Mouse (Mus musculus): Measurements from ENCODE around the gene Lrrc63. TPM values are rescaled to one million over a fixed set of nuclear protein-coding genes. Genes with fewer than 3 reads are reported as not detected.

Lrrc63 gene
- not detected in 2 replicates for polyA plus RNA-seq (2015; fragmentation: Nextera tagmentation; extraction: Ambion mirVana)

DNA sequence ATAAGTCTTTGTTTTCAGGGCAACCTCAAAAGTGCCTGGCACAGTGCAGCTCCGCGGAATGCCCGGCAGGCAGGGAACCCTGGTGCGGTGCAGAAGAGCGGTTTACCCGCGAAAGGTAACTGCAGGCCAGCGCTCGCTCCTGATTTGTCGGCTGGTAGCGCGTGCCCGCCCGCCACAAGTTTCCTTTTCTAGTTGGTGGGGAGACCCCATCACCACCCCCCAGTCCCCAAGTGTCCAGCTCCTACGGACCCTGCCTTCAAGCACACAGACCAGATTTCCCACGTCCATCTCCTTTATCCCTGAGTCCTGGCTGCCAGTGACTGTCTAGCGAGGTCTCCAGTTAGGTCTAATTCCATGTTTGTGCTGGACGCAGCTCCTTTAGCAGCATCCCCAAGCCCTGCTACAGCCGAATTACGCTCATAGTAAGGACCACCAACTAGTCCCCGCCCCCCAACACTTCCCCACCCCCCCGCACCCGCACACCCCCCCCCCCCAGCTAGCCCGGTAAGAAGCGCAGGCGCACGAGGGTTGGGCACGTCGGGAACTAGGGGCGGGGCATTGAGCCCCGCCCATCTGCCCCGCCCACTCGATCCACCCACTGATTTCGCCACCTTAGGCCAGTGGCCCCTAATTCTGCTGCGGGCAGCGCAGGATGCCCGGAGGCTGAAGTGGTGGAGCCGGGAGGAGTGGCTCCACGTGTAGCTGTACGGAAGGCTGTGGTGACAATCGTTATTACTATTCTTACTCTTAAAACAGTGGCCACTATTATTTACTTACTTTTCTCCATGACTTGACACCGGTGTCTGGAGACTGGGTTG is at the start of gene Lrrc63, which contains the start of gene Lcp1:
Gene Lrrc63 (minus strand): TSS at position 381 of the 818 bp plus-strand sequence.
Gene Lcp1 (plus strand): TSS at position 601 of the 818 bp plus-strand sequence.
- Histone ChIP-seq H3K27ac (peak within 1 kb of the TSS; percentile 60), H3K9ac (peak within 1 kb of the TSS; percentile 55), H3K4me2 (peak within 1 kb of the TSS; percentile 91), H3K4me3 (peak within 1 kb of the TSS; percentile 65), H3K36me3 (no peaks in the 10 kb centered on the region), H3K27me3 (0 out of 2 replicates have a peak, but pooled peaks cover 3% of the 10 kb centered on the region), H3K9me3 (replicated peaks) (no peaks in the 10 kb centered on the region), H3K4me1 (replicated peaks) (peaks cover 4% of the 10 kb centered on the region; the same call in 1 of the 2 replicates)
- WGBS: under 1% methylated on average over 42 of the region's 42 CpGs
- peak; percentile 93 for ATAC-seq (replicated peaks; ENCODE audit: insufficient number of reproducible peaks, insufficient read depth, low FRiP score, low read depth)

DNA sequence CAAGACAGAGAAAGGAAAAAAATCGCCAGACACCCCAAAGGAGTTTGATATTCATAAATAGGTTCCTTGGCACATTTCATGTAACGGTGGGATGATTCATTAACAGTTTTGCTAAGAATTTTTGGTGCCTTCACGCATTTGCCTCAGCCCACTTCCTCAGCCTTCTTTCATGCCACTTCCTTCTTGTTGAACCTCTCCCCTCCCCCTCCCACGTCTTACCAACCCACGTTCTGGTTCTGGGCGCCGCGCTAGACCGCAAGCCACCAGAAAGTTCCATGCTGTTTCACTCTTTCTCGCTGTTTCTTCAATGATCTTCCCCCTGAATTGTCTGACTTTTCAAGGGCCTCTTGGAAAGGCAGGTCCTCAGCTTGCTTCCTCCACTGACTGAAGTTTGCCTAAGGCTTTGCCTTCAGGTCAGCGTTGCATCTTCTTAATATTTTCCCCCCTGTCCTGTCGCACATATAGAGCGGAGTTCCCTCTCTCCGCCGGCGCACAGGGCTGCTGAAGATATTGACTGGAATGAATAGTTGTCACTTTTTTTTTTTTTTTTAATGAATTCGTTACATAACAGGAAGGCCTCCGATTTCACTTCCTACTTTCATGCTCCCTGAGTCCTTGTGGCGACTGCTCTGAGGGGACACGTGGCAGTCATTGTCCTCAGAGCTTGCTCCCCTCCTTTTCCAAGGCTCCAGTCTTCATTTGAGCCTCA is 48.7 kb upstream of the Lrrc63 start:
- ATAC-seq (replicated peaks; ENCODE audit: insufficient number of reproducible peaks, insufficient read depth, low FRiP score, low read depth): no peak
- no peaks in the 10 kb centered on the region for H3K9me3 ChIP-seq (replicated peaks)
- no peaks in the 10 kb centered on the region for H3K27me3 ChIP-seq
- peak overlapping the region; percentile 24 for H3K27ac ChIP-seq
- 77% methylated on average over 20 of the region's 20 CpGs for WGBS
- H3K4me2 ChIP-seq: peak overlapping the region; percentile 32; the same call in 1 of the 2 replicates
- H3K4me3 ChIP-seq: peak overlapping the region; percentile 23; the same call in 1 of the 2 replicates
- no peaks in the 10 kb centered on the region for H3K36me3 ChIP-seq
- no peak overlapping the region for H3K9ac ChIP-seq
- H3K4me1 ChIP-seq (replicated peaks): 0 out of 2 replicates have a peak, but pooled peaks cover 5% of the 10 kb centered on the region

DNA sequence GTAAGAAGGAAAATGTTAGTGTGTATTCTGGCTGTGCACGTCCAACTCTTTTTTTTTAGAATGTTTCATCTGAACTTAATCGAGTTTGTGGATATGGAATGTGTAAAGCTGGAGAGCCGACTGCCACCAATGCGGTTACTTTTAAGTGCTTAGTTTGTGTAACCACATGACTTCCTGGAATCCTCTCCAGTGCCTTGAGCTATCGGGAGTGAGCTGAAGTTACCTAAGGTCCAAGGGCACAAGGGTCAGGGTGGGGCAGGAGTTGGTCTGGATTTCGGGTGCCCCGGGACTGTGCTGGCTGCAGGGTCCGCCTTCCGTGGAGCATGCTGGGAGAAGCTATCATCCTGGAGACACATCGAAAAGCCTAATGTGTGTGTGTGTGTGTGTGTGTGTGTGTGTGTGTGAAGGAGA is 48.1 kb upstream of the Lrrc63 start:
- Histone ChIP-seq H3K27ac (peak overlapping the region; percentile 24; the same call in 1 of the 2 replicates), H3K9me3 (replicated peaks) (no peaks in the 10 kb centered on the region), H3K4me2 (peak overlapping the region; percentile 32; the same call in 1 of the 2 replicates), H3K36me3 (no peaks in the 10 kb centered on the region), H3K4me3 (peak overlapping the region; percentile 23; the same call in 1 of the 2 replicates), H3K4me1 (replicated peaks) (0 out of 2 replicates have a peak, but pooled peaks cover 5% of the 10 kb centered on the region), H3K27me3 (no peaks in the 10 kb centered on the region), H3K9ac (no peak overlapping the region)
- no peak for ATAC-seq (replicated peaks; ENCODE audit: insufficient number of reproducible peaks, insufficient read depth, low FRiP score, low read depth)
- WGBS: 61% methylated on average over 10 of the region's 10 CpGs

DNA sequence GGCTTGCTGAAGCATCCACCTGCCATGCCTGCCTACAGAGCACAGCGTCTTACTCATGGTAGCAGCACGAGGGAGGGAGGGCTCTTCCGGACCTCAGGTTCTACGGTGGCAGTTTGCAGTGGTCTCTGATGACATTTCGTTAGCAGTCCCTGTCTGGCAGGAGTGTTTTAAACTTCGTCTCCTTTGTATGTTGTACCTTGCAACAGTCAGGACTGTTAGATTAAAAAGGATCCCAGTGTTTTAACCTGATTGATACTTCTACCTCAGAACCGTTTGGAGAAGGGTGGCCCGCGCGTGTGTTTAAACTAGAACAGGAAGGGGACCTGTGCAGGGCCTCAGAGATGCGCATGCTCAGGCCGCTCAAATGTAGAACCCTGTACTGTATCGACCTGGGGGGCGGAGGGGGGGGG is 47.7 kb upstream of the Lrrc63 start:
- H3K4me1 ChIP-seq (replicated peaks): 0 out of 2 replicates have a peak, but pooled peaks cover 5% of the 10 kb centered on the region
- no peaks in the 10 kb centered on the region for H3K36me3 ChIP-seq
- ATAC-seq (replicated peaks; ENCODE audit: insufficient number of reproducible peaks, insufficient read depth, low FRiP score, low read depth): no peak
- WGBS: 71% methylated on average over 14 of the region's 14 CpGs
- H3K4me3 ChIP-seq: peak overlapping the region; percentile 23; the same call in 1 of the 2 replicates
- H3K9ac ChIP-seq: no peak overlapping the region
- peak overlapping the region; percentile 24; the same call in 1 of the 2 replicates for H3K27ac ChIP-seq
- H3K9me3 ChIP-seq (replicated peaks): no peaks in the 10 kb centered on the region
- peak overlapping the region; percentile 32; the same call in 1 of the 2 replicates for H3K4me2 ChIP-seq
- no peaks in the 10 kb centered on the region for H3K27me3 ChIP-seq

DNA sequence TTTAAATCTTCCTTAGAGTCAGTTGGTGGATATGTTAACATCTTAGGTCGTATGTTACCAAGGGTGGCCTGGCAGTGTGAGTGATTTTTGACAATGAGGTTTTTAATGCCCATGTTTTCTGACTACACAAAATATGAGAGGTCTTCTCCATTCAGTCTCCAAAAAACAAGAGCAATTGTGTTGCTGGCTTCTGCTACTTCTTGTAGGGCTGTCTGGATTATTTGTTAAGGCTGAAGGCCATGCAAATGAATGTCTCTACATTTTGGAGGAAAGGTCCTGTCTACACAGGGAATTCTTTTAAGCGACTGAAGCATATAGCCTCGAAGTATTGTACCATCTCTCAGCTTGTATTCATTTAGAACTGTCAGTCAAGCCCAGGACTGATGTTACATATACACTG is 46.7 kb upstream of the Lrrc63 start:
- H3K9me3 ChIP-seq (replicated peaks): no peaks in the 10 kb centered on the region
- H3K27ac ChIP-seq: no peak overlapping the region
- no peak overlapping the region for H3K4me2 ChIP-seq
- H3K4me3 ChIP-seq: no peak overlapping the region
- 68% methylated on average over 3 of the region's 3 CpGs for WGBS
- no peaks in the 10 kb centered on the region for H3K36me3 ChIP-seq
- ATAC-seq (replicated peaks; ENCODE audit: insufficient number of reproducible peaks, insufficient read depth, low FRiP score, low read depth): no peak
- 0 out of 2 replicates have a peak, but pooled peaks cover 5% of the 10 kb centered on the region for H3K4me1 ChIP-seq (replicated peaks)
- no peak overlapping the region for H3K9ac ChIP-seq
- H3K27me3 ChIP-seq: no peaks in the 10 kb centered on the region

DNA sequence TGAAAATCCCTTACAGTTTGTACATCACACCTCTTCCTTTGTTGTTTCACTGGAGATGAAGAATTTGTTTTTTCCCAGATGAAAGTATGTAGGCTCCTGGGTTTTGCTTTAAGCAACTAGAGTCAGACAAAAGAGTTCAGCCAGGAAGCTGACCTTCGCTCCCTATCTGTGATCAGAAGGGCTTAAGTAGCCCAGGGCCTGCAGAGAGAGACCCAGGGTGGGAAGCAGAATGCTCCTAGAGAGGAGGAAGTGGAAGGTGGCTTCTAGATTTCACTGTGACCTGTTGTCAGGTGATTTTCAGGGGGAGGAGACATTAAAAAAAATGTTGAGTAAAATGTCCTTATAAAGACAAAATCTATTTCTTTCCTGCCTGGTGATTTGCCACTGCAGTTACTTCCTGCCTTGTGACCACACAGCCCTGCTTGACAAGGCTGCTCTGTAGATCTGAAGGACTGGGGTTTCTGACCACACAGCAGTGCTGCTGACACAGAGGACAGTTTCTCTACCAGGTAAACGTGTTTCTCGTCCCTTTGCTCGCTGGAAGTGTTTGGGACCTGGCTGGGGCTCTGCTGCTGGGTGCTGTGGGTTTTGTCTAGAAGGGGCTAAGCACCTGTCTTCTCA is 45.9 kb upstream of the Lrrc63 start:
- Histone ChIP-seq H3K9ac (no peak overlapping the region), H3K4me1 (replicated peaks) (0 out of 2 replicates have a peak, but pooled peaks cover 5% of the 10 kb centered on the region), H3K4me2 (no peak overlapping the region), H3K27me3 (no peaks in the 10 kb centered on the region), H3K36me3 (no peaks in the 10 kb centered on the region), H3K4me3 (peak overlapping the region; percentile 10), H3K9me3 (replicated peaks) (no peaks in the 10 kb centered on the region), H3K27ac (peak overlapping the region; percentile 53)
- ATAC-seq (replicated peaks; ENCODE audit: insufficient number of reproducible peaks, insufficient read depth, low FRiP score, low read depth): no peak
- 50% methylated on average over 4 of the region's 4 CpGs for WGBS

DNA sequence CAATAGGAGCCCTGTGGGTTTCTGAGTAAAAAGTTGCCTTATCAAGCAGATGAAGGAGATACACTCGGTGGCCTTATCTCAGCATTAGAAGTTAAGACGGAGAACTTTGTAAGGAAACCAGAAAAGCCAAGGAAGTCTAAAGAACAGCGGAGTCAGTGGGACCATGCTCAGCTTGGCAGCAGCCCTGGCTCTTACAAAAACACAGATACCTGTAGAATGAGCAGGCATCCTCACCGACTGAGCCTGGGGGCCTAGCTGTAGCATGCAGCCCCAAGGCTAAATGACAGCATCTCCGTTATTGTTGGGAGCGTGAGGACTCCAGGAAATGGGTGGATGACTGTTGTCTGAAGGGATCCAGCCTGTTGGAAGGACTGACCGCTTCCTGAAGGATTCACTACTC is 45.1 kb upstream of the Lrrc63 start:
- Histone ChIP-seq H3K27ac (0 out of 2 replicates have a peak overlapping the region, but pooled peaks have one; percentile 31), H3K4me2 (no peak overlapping the region), H3K9ac (no peak overlapping the region), H3K36me3 (no peaks in the 10 kb centered on the region), H3K27me3 (no peaks in the 10 kb centered on the region), H3K4me1 (replicated peaks) (peaks cover 5% of the 10 kb centered on the region), H3K4me3 (no peak overlapping the region), H3K9me3 (replicated peaks) (no peaks in the 10 kb centered on the region)
- 56% methylated on average over 7 of the region's 7 CpGs for WGBS
- no peak for ATAC-seq (replicated peaks; ENCODE audit: insufficient number of reproducible peaks, insufficient read depth, low FRiP score, low read depth)

DNA sequence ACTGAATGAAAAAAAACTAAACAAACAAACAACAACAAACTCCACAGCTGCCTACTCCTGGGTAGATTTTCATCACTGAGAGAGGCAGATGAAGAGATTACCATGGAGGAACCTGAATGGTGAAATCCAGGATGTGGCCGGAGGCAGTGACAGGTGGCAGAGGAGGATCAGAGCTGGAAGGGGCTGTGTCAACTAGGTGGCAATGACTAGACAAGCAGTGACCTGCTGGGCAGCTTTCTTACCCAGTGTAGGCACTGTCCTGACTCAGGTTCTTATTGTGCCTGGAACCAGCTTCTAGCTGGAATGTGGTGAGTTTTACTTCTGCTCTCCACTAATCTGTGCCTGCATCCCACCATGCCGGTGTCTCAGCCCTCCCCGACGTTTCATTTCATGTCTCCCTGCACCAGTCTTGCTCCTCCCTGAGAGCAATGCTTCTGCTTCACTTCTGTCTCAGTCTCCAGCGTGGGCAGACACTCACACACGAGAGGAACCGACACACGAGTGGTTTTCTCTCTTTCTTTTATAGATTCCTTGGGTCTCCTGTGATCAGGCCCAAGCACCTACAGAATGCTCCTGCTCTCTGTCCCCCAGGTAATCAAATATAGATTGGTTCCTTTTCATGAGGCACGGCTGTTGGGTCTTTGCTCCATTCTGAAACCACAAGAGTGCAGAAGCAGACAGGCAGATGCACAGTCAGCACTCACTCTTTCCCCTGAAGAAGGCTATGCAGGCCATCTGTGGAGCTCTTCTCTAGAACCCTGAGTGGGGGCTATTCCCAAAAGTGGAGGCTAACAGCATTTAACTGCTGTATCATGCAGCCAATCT is 44.3 kb upstream of the Lrrc63 start:
- Histone ChIP-seq H3K4me2 (no peak overlapping the region), H3K36me3 (no peaks in the 10 kb centered on the region), H3K27me3 (no peaks in the 10 kb centered on the region), H3K4me1 (replicated peaks) (peaks cover 11% of the 10 kb centered on the region), H3K4me3 (no peak overlapping the region), H3K9ac (no peak overlapping the region), H3K9me3 (replicated peaks) (no peaks in the 10 kb centered on the region), H3K27ac (0 out of 2 replicates have a peak overlapping the region, but pooled peaks have one; percentile 31)
- WGBS: 75% methylated on average over 9 of the region's 9 CpGs
- ATAC-seq (replicated peaks; ENCODE audit: insufficient number of reproducible peaks, insufficient read depth, low FRiP score, low read depth): no peak

DNA sequence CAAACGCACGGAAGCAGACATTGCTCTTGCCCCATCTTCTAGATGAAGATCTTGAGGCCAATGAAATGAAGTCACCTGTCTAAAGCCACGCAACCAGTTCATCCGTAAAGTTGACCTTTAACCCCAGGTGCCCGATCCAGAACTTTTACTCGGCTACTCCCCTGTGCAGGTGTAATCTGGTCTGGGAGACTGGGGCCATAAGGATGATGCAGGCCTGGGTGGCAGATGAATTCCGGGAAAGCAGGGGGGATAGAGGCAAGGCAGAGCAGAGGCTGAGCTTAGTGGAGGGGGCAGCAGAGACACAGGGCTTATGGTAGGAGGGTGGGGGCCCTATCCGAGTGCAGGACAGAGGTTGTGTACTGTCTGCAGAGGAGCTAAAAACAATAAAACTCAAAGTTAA is 43.6 kb upstream of the Lrrc63 start:
- WGBS: 81% methylated on average over 8 of the region's 8 CpGs
- H3K4me2 ChIP-seq: no peak overlapping the region
- no peak for ATAC-seq (replicated peaks; ENCODE audit: insufficient number of reproducible peaks, insufficient read depth, low FRiP score, low read depth)

DNA sequence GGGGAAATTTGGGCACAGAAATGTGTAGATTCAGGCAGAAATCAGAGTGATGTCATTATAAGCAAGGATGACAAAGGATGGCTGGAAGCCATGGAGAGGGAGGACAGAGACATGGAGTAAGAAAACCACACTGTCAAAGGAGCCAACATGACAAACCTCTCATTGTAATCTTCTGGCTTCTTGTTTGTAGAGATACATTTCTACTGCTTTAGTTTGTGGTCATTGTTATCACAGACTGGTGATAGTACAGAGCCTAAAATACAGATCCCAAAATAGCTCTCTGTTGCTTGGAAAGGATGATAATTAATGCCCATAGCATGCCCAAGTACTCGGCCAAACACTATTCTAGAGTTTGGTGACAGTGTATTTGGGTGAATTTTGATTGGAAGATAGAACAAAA is 39.9 kb upstream of the Lrrc63 start:
- ATAC-seq (replicated peaks; ENCODE audit: insufficient number of reproducible peaks, insufficient read depth, low FRiP score, low read depth): no peak
- H3K36me3 ChIP-seq: no peaks in the 10 kb centered on the region
- H3K9ac ChIP-seq: no peak overlapping the region
- no peak overlapping the region for H3K4me2 ChIP-seq
- peaks cover 6% of the 10 kb centered on the region for H3K4me1 ChIP-seq (replicated peaks)
- H3K9me3 ChIP-seq (replicated peaks): no peaks in the 10 kb centered on the region
- H3K27ac ChIP-seq: peak overlapping the region; percentile 47
- no peak overlapping the region for H3K4me3 ChIP-seq
- H3K27me3 ChIP-seq: no peaks in the 10 kb centered on the region
- 35% methylated on average over 1 of the region's 1 CpGs for WGBS

More for the DNA sequence above, 43.6 kb upstream of the Lrrc63 start:
- Histone ChIP-seq H3K27ac (no peak overlapping the region), H3K9me3 (replicated peaks) (no peaks in the 10 kb centered on the region), H3K4me1 (replicated peaks) (peaks cover 11% of the 10 kb centered on the region), H3K36me3 (no peaks in the 10 kb centered on the region), H3K9ac (no peak overlapping the region), H3K27me3 (no peaks in the 10 kb centered on the region), H3K4me3 (no peak overlapping the region)

Data from heart, embryonic 15.5 days (tissue).